Mouse (Mus musculus): ENCODE measurements around the gene Six3. TPM values are rescaled to one million over a fixed set of nuclear protein-coding genes. Genes with fewer than 3 reads are reported as not detected.

Gene Six3
- polyA plus RNA-seq, 1 experiment: not detected

- 4% methylated on average over 41 of the region's 41 CpGs for WGBS
- Histone ChIP-seq H3K27me3 (ENCODE audit: control insufficient read depth, insufficient read depth, low read length) (peaks cover 51% of the 10 kb centered on the region), H3K27ac (ENCODE audit: insufficient read depth, low read depth, low read length) (no peak overlapping the region), H3K4me3 (ENCODE audit: low read depth, low read length) (no peak overlapping the region), H3K36me3 (ENCODE audit: control insufficient read depth, insufficient read depth, low read length) (no peaks in the 10 kb centered on the region), H3K4me1 (ENCODE audit: control insufficient read depth, insufficient read depth, insufficient read length, low read length) (no peaks in the 10 kb centered on the region; the same call in 1 of the 2 replicates)
- TF ChIP-seq CTCF (IDR thresholded peaks at IDR 0.05; ENCODE audit: extremely low read depth, insufficient read length, insufficient replicate concordance, low read depth, low read length) (no peak), POLR2A (IDR thresholded peaks at IDR 0.05; ENCODE audit: low read depth, low read length) (no peak)
Measured at GRCm38 (mm10) chr17:85607556-85608365, 5.6 kb upstream of the Six3 start.

- WGBS: 1% methylated on average over 42 of the region's 42 CpGs
- peaks cover 59% of the 10 kb centered on the region for H3K27me3 ChIP-seq (ENCODE audit: control insufficient read depth, insufficient read depth, low read length)
- no peak overlapping the region for H3K4me3 ChIP-seq (ENCODE audit: low read depth, low read length)
- no peaks in the 10 kb centered on the region; the same call in 1 of the 2 replicates for H3K4me1 ChIP-seq (ENCODE audit: control insufficient read depth, insufficient read depth, insufficient read length, low read length)
- TF ChIP-seq CTCF (IDR thresholded peaks at IDR 0.05; ENCODE audit: extremely low read depth, insufficient read length, insufficient replicate concordance, low read depth, low read length) (no peak), POLR2A (IDR thresholded peaks at IDR 0.05; ENCODE audit: low read depth, low read length) (no peak)
- H3K27ac ChIP-seq (ENCODE audit: insufficient read depth, low read depth, low read length): no peak overlapping the region
- no peaks in the 10 kb centered on the region for H3K36me3 ChIP-seq (ENCODE audit: control insufficient read depth, insufficient read depth, low read length)
Measured at GRCm38 (mm10) chr17:85608366-85609093, 4.9 kb upstream of the Six3 start.

GRCm38 (mm10) chr17:85609094-85609425 lies 4.3 kb upstream of the Six3 start:
- H3K4me3 ChIP-seq (ENCODE audit: low read depth, low read length): no peak overlapping the region
- 3% methylated on average over 13 of the region's 13 CpGs for WGBS
- H3K27ac ChIP-seq (ENCODE audit: insufficient read depth, low read depth, low read length): no peak overlapping the region
- TF ChIP-seq POLR2A (IDR thresholded peaks at IDR 0.05; ENCODE audit: low read depth, low read length) (no peak), CTCF (IDR thresholded peaks at IDR 0.05; ENCODE audit: extremely low read depth, insufficient read length, insufficient replicate concordance, low read depth, low read length) (no peak)
- peaks cover 64% of the 10 kb centered on the region for H3K27me3 ChIP-seq (ENCODE audit: control insufficient read depth, insufficient read depth, low read length)
- H3K4me1 ChIP-seq (ENCODE audit: control insufficient read depth, insufficient read depth, insufficient read length, low read length): no peaks in the 10 kb centered on the region; the same call in 1 of the 2 replicates
- H3K36me3 ChIP-seq (ENCODE audit: control insufficient read depth, insufficient read depth, low read length): no peaks in the 10 kb centered on the region

- no peak overlapping the region for H3K27ac ChIP-seq (ENCODE audit: insufficient read depth, low read depth, low read length)
- no peaks in the 10 kb centered on the region; the same call in 1 of the 2 replicates for H3K4me1 ChIP-seq (ENCODE audit: control insufficient read depth, insufficient read depth, insufficient read length, low read length)
- no peak overlapping the region for H3K4me3 ChIP-seq (ENCODE audit: low read depth, low read length)
- peaks cover 71% of the 10 kb centered on the region for H3K27me3 ChIP-seq (ENCODE audit: control insufficient read depth, insufficient read depth, low read length)
- H3K36me3 ChIP-seq (ENCODE audit: control insufficient read depth, insufficient read depth, low read length): no peaks in the 10 kb centered on the region
- no peak for TF ChIP-seq CTCF (IDR thresholded peaks at IDR 0.05; ENCODE audit: extremely low read depth, insufficient read length, insufficient replicate concordance, low read depth, low read length)
- WGBS: 9% methylated on average over 13 of the region's 13 CpGs
Measured at GRCm38 (mm10) chr17:85609621-85610392, 3.6 kb upstream of the Six3 start.

- 6% methylated on average over 11 of the region's 11 CpGs for WGBS
- TF ChIP-seq CTCF (IDR thresholded peaks at IDR 0.05; ENCODE audit: extremely low read depth, insufficient read length, insufficient replicate concordance, low read depth, low read length): no peak
- no peak for TF ChIP-seq POLR2A (IDR thresholded peaks at IDR 0.05; ENCODE audit: low read depth, low read length)
- no peaks in the 10 kb centered on the region for H3K36me3 ChIP-seq (ENCODE audit: control insufficient read depth, insufficient read depth, low read length)
- no peak overlapping the region for H3K4me3 ChIP-seq (ENCODE audit: low read depth, low read length)
- no peaks in the 10 kb centered on the region; the same call in 1 of the 2 replicates for H3K4me1 ChIP-seq (ENCODE audit: control insufficient read depth, insufficient read depth, insufficient read length, low read length)
- peaks cover 76% of the 10 kb centered on the region for H3K27me3 ChIP-seq (ENCODE audit: control insufficient read depth, insufficient read depth, low read length)
- H3K27ac ChIP-seq (ENCODE audit: insufficient read depth, low read depth, low read length): no peak overlapping the region
Measured at GRCm38 (mm10) chr17:85610393-85611115, 2.9 kb upstream of the Six3 start.
